Mouse (Mus musculus) brown adipose tissue, adult 24 weeks (tissue): ENCODE results near the gene Itgb6. TPM values are rescaled to one million over a fixed set of nuclear protein-coding genes. Genes with fewer than 3 reads are reported as not detected.

Source experiments
- H3K27ac ChIP-seq: fragments of 200-500 bp; replicated peaks from 2 replicates; pipeline ENCODE4 v1.5.1; 2012; ENCODE audit warnings: low read depth, mild to moderate bottlenecking, low read length
- H3K4me1 ChIP-seq: fragments of 200-500 bp; 2 replicates; pipeline ENCODE4 v1.6.1; 2012; ENCODE audit warnings: low read length, mixed read lengths; ENCODE audit not compliant: control insufficient read depth, insufficient read depth, insufficient read length
- H3K4me3 ChIP-seq: fragments of 200-500 bp; 2 replicates; pipeline ENCODE4 v1.5.1; 2012; ENCODE audit warnings: low read depth, mild to moderate bottlenecking, low read length, moderate library complexity; ENCODE audit not compliant: insufficient read depth
- polyA plus RNA-seq: library from polyadenylated mRNA; stranded (reverse); fragments of >200 nt; gene quantifications from 2 replicates; pipeline ENCODE4 v1.2.4, GENCODE M21; 2012; ENCODE audit not compliant: missing spikeins, insufficient read depth, insufficient read length

Itgb6 gene
- polyA plus RNA-seq, 1 experiment: not detected

DNA sequence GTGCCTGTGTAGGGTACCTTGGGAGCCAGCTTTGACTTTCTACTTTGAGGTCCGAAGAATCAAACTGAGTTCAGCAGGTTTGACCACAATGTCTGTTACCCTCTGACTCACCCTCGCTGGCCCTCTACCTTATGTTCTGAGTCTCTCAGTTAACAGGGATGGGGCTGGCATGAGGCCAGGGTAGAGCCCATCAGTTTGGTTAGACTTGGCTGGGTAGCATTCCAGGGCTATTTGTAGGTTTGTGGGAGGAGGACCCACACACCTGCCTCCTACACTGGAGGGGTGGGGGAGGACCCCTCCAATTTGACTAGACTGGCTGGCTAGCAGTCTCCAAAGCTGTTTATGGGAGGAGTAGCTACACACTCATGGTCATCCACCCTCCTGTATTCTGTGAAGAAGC is 121.6 kb downstream of the Itgb6 start:
- H3K4me1 ChIP-seq: no peaks in the 10 kb centered on the region
- no peak overlapping the region for H3K4me3 ChIP-seq
- H3K27ac ChIP-seq: no peak overlapping the region

DNA sequence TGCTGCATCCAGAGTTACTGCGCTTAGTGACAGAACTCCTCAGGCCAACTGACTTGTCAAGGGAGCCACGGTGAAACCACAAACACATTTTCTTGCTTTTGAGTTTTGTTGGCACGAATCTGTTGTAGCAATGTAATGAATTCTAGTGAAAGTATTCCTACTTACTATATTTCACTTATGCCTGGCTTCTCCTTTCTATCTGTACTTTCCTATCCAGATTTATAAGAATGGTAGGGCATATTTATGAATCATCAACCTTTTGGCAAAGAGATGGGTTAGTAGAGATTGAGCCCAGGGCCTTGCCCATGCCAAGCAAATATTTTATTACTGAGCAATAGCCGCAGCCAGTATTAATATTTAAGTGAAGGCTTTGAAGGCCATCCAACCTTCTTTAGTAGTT is 139.0 kb downstream of the Itgb6 start:
- H3K27ac ChIP-seq: no peak overlapping the region
- no peak overlapping the region for H3K4me3 ChIP-seq
- no peaks in the 10 kb centered on the region for H3K4me1 ChIP-seq

DNA sequence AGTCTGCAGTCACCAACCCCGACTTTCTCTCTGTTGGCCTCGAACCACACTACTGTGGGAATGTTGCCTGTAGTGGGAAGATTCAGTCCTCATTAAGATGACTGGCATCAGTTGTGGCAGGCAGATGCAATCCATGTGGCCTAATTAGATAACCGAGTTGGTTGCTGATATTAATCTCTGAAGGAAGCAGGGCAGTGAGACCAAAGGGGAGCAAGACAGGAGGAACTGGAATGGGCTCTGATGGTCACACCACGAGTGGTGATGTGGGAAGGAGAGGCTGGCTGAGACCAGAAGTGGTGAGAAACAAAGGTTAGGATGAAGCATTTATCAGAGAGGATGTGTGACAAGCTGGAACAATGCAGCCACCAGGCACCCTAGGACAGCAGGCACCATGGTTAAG is 167.9 kb downstream of the Itgb6 start:
- H3K4me1 ChIP-seq: no peaks in the 10 kb centered on the region
- H3K4me3 ChIP-seq: no peak overlapping the region
- no peak overlapping the region for H3K27ac ChIP-seq

DNA sequence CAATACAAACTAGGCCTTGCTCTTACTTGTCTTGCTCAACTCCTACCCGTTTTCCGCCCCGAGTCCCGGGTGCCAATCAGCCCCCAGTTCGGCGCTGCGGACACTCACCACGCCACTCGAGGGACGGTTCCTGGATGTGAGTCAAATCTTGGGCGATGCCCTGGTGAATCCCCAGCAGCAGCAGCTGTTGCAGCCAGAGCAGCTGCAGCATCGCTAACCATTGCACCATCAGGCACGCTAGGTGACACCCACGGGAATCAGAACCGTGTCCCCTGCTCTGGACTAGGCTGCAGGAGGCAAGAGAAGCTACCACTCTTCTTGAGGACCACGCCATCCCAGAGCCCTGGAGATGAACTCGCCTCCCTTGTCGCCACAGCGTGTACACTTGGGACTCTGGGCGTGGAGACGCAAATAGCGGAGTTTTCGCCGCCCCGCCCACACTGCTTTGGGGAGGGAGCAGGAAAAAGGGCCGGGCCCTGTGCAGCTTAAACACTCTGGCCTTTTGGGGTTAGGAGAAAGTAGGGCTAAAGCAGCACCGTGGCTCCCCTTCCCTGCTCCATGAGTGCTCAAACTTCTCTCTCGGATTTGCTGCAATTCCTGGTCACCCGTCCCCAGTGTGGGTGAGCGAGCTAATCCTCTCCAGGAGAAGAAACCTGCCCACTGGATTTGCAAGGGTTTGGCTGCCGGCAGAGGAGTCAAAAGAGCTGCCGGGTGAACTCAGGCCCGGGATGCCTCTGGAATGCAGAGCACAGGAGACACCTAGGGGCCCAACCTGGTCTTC is 169.4 kb downstream of the Itgb6 start, which contains the start of gene Pla2r1:
Gene Pla2r1 (minus strand): TSS at position 407 of the 781 bp plus-strand sequence.
- H3K27ac ChIP-seq: no peak within 1 kb of the TSS

DNA sequence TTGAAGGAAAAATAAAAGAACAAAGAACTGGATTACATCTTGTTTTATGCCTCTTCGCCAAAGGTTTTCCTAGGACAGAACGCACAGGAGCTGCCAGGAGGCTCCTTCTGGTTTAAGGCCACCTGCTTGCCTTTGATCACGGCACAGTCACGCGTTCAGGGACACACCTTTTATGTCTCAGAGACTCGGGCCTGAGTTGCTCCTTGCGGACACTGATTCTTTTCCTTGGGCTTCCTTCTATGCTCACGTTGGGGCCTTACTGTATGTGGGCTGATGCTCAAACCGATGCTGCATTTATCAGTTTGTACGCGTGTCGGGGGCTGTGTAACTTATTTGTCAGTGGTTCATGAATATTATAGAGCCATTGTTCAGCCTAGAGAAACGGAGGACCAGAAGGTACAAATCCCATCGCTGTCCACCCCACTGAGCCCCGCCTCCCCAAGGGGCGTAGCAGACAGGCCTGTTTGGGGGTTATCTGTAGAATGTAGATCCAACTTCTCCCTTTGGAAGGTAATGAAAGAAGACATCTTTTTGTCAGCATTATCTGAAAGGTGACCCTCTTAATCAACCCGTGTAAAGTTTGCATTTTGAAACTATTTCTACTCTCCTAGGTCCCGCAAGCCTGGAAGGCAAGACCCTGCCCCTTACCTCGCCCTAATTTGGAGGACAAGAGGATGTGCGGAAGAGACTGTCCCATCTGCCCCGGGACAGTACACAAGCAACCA is 170.1 kb downstream of the Itgb6 start:
- no peak overlapping the region for H3K27ac ChIP-seq
- H3K4me1 ChIP-seq: no peaks in the 10 kb centered on the region
- peak overlapping the region; percentile 56 for H3K4me3 ChIP-seq

More for the DNA sequence above, 169.4 kb downstream of the Itgb6 start, which contains the start of gene Pla2r1:
- H3K4me1 ChIP-seq: no peaks in the 10 kb centered on the region
- H3K4me3 ChIP-seq: peak within 1 kb of the TSS; percentile 56

DNA sequence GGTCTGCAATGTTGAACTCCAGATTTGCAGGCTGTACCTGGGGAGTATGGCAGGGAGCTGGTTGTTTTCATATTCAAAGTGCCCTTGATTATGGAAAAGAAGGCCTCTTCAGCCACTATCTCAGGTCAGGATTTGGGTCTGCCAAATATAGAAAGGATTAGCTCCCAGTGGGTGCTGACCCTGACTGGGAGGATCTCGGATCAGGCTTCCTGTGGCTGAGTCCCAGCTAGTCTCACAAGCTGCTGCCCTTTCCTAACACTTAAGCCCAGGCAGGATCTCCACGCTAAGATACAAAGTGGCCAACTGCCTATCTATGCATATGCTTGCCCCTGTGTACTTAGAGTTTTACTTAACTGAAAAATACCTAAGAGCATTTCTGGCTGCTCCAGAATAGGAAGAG is 170.8 kb downstream of the Itgb6 start:
- Histone ChIP-seq H3K4me1 (no peaks in the 10 kb centered on the region), H3K27ac (no peak overlapping the region), H3K4me3 (no peak overlapping the region)

DNA sequence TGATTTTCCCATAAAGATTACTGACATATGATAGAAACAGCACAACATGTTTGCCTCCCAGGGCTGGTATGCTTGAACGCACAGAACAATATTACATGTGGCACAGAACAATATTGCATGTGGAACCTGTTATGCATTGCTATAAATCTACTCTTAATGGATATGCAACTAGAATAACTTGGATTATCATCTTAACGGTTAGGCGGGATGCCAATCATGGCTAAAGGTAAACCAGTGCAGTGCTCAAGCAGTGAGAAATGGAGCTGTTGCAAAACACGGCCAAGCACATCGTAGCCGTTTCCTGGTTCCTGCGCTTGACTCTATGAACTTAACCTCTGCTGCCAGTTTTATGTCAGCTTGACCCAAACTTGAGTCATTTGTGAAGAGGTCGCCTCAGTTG is 171.9 kb downstream of the Itgb6 start:
- Histone ChIP-seq H3K4me3 (no peak overlapping the region), H3K4me1 (no peaks in the 10 kb centered on the region), H3K27ac (no peak overlapping the region)

DNA sequence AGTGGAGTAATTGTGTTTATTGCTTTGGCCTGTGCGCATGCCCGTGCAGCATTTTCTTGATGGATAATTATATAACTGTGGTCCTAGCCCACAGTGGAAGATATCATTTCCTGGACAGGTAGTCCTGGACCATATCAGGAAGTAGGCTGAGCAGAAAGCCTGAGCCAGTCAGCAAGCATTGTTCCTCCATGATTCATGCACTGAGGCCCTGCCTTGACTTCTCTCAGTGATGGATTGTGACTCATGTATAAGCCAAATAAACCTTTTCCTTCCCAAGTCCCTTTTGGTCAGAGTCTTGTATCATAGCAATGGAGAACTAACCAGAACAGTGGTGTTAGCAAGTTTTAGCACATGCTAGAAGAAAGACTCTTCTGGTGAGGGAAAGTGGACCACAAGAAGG is 172.6 kb downstream of the Itgb6 start:
- Histone ChIP-seq H3K4me1 (no peaks in the 10 kb centered on the region), H3K4me3 (no peak overlapping the region), H3K27ac (no peak overlapping the region)

Other genes with a start within 250 kb of the Itgb6 start
- 1.0 and 1.2 TPM in 2 replicates for gene Pla2r1, start 169.3 kb downstream of the Itgb6 start, polyA plus RNA-seq
- gene Rbms1, start 240.5 kb upstream of the Itgb6 start, polyA plus RNA-seq: 35.1 and 50.4 TPM in 2 replicates